Mouse (Mus musculus): ENCODE measurements around the gene Zfp811.

DNA sequence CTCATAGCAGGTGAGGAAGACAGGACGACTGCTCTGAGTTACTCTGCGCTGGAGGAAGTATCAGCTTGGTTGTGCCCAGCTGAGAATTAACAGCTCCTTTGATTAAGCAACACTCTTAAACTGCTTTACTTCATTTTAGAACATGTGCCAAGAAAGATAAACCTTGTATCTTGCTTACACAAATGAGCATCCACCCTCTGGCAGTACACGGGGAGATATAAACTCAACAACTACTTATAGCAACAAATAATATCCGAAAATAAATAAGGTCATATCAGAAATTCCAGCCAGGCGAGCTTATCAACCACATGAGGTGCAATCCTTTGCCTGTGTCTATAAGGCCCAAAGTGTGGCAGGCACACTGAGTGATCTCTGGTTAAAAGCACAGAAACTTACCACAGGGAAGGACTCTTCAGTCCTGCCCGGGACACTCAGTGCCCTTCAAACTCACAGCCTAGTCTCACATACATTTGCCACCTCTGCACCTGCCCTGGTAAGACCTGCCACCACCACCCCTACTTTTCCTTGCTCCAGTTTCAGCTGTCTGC, 56.8 kb downstream of the Zfp811 start:
- no peak for TF ChIP-seq CTCF (IDR thresholded peaks at IDR 0.05; ENCODE audit: low read depth)
- no peak for TF ChIP-seq EP300 (IDR thresholded peaks at IDR 0.05; ENCODE audit: low read depth)
